Mouse (Mus musculus) liver, embryonic 11.5 days (tissue): ENCODE results near the gene Nat8. TPM values are rescaled to one million over a fixed set of nuclear protein-coding genes. Genes with fewer than 3 reads are reported as not detected.
"Not testable (repeated sequence)": the region's sequence is repeated elsewhere in the genome, so short reads cannot be mapped to it uniquely, and the experiment has no call there.

Source experiments
- ATAC-seq: fragments of 200-750 bp; cut with Nextera tagmentation; replicated peaks from 2 replicates; pipeline ENCODE4 v1.8.0; 2017; ENCODE audit warnings: moderate number of reproducible peaks, mild to moderate bottlenecking, moderate TSS enrichment, moderate library complexity; ENCODE audit not compliant: low FRiP score
- DNase-seq: peaks from one replicate; pipeline ENCODE4 v3.0.0-alpha.2; 2017; ENCODE audit warnings: low spot score
- H3K27ac ChIP-seq: fragments of 300-500 bp; sonication (generic); 2 replicates; pipeline ENCODE4 v1.5.1; 2014; ENCODE audit warnings: mild to moderate bottlenecking, low read depth, low read length, control low read depth
- H3K27me3 ChIP-seq: fragments of 300-500 bp; sonication (generic); replicated peaks from 2 replicates; pipeline ENCODE4 v1.6.1; 2014; ENCODE audit warnings: low read length, mixed read lengths; ENCODE audit not compliant: control insufficient read depth, insufficient read depth
- H3K36me3 ChIP-seq: fragments of 300-500 bp; sonication (generic); 2 replicates; pipeline ENCODE4 v1.6.1; 2014; ENCODE audit warnings: mild to moderate bottlenecking, low read length, moderate library complexity, mixed read lengths; ENCODE audit not compliant: control insufficient read depth, insufficient read depth
- H3K4me1 ChIP-seq: fragments of 300-500 bp; sonication (generic); replicated peaks from 2 replicates; pipeline ENCODE4 v1.6.1; 2014; ENCODE audit warnings: low read length, mixed read lengths; ENCODE audit not compliant: control insufficient read depth, insufficient read depth
- H3K4me2 ChIP-seq: fragments of 300-500 bp; sonication (generic); 2 replicates; pipeline ENCODE4 v1.6.1; 2014; ENCODE audit warnings: mild to moderate bottlenecking, control low read depth, moderate library complexity
- H3K4me3 ChIP-seq: fragments of 300-500 bp; sonication (generic); 2 replicates; pipeline ENCODE4 v1.5.1; 2014; ENCODE audit warnings: low read depth, low read length, control low read depth
- H3K9ac ChIP-seq: fragments of 300-500 bp; sonication (generic); 2 replicates; pipeline ENCODE4 v1.6.1; 2014; ENCODE audit warnings: low read depth, low read length, control low read depth
- H3K9me3 ChIP-seq: fragments of 300-500 bp; sonication (generic); 2 replicates; pipeline ENCODE4 v1.6.1; 2016; ENCODE audit warnings: low read length, inconsistent platforms, mixed read lengths; ENCODE audit not compliant: control insufficient read depth
- WGBS: fragments of 180-500 bp; shearing (Covaris S2); extraction: QIAGEN DNeasy Blood & Tissue Kit; methylation state at CpG from one replicate; pipeline ENCODE4 v1.1.7; 2014; 5-methylcytosine and 5-hydroxymethylcytosine counted together
- polyA plus RNA-seq: library from polyadenylated mRNA; unstranded; fragments of >200 nt; fragmentation: Nextera tagmentation; extraction: Ambion mirVana; gene quantifications from 2 replicates; pipeline ENCODE4 v1.2.1, GENCODE M21; 2014

Nat8 gene
- polyA plus RNA-seq, 1 experiment from 2014 or later, result not detected

GRCm38 (mm10) chr6:85823382-85824090 lies 8.3 kb downstream of the Nat8 start:
- Histone ChIP-seq H3K4me1 (no peaks in the 10 kb centered on the region), H3K27ac (no peak overlapping the region), H3K9me3 (no peaks in the 10 kb centered on the region), H3K36me3 (no peaks in the 10 kb centered on the region), H3K4me2 (no peak overlapping the region), H3K4me3 (no peak overlapping the region), H3K9ac (no peak overlapping the region), H3K27me3 (no peaks in the 10 kb centered on the region)
- 92% methylated on average over 1 of the region's 1 CpGs for WGBS
- no peak for DNase-seq
- no peak for ATAC-seq

- DNase-seq, result no peak
- no peak overlapping the region for H3K4me2 ChIP-seq
- no peak for ATAC-seq
- no peaks in the 10 kb centered on the region for H3K36me3 ChIP-seq
- H3K9me3 ChIP-seq, result no peaks in the 10 kb centered on the region
- no peak overlapping the region for H3K4me3 ChIP-seq
- 85% methylated on average over 4 of the region's 4 CpGs for WGBS
- no peak overlapping the region for H3K9ac ChIP-seq
- H3K27me3 ChIP-seq, result no peaks in the 10 kb centered on the region
- H3K4me1 ChIP-seq, result no peaks in the 10 kb centered on the region
- H3K27ac ChIP-seq, result no peak overlapping the region
Observed at GRCm38 (mm10) chr6:85822286-85822685, 9.6 kb downstream of the Nat8 start.

- H3K27me3 ChIP-seq, result no peaks in the 10 kb centered on the region
- no peak within 1 kb of the TSS for H3K4me3 ChIP-seq
- ATAC-seq, result no peak
- no peak within 1 kb of the TSS for H3K4me2 ChIP-seq
- no peaks in the 10 kb centered on the region for H3K4me1 ChIP-seq
- H3K36me3 ChIP-seq, result no peaks in the 10 kb centered on the region
- no peak within 1 kb of the TSS for H3K27ac ChIP-seq
- H3K9me3 ChIP-seq, result no peaks in the 10 kb centered on the region
- 77% methylated on average over 5 of the region's 5 CpGs for WGBS
- no peak within 1 kb of the TSS for H3K9ac ChIP-seq
- DNase-seq, result no peak
Observed at GRCm38 (mm10) chr6:85820837-85821236, 11.0 kb downstream of the Nat8 start, which contains the start of the genes Nat8f6 and Nat8f5. Gene Nat8f6 (minus strand): TSS chr6:85820954. Gene Nat8f5 (minus strand): TSS chr6:85820972.

- WGBS, result 40% methylated on average over 1 of the region's 1 CpGs
- H3K36me3 ChIP-seq, result no peaks in the 10 kb centered on the region
- H3K27me3 ChIP-seq, result no peaks in the 10 kb centered on the region
- no peak overlapping the region for H3K4me2 ChIP-seq
- H3K9ac ChIP-seq, result no peak overlapping the region
- no peak overlapping the region for H3K27ac ChIP-seq
- no peak for ATAC-seq
- no peak for DNase-seq
- no peaks in the 10 kb centered on the region for H3K4me1 ChIP-seq
- H3K9me3 ChIP-seq, result no peaks in the 10 kb centered on the region
- H3K4me3 ChIP-seq, result no peak overlapping the region
Observed at GRCm38 (mm10) chr6:85818338-85818737, 13.5 kb downstream of the Nat8 start.

- DNase-seq, result no peak
- no peaks in the 10 kb centered on the region for H3K4me1 ChIP-seq
- no peak overlapping the region for H3K4me3 ChIP-seq
- 64% methylated on average over 2 of the region's 2 CpGs for WGBS
- H3K36me3 ChIP-seq, result no peaks in the 10 kb centered on the region
- H3K9ac ChIP-seq, result no peak overlapping the region
- no peak overlapping the region for H3K27ac ChIP-seq
- H3K4me2 ChIP-seq, result no peak overlapping the region
- H3K27me3 ChIP-seq, result no peaks in the 10 kb centered on the region
- H3K9me3 ChIP-seq, result no peaks in the 10 kb centered on the region
- no peak for ATAC-seq
Observed at GRCm38 (mm10) chr6:85813339-85813738, 18.5 kb downstream of the Nat8 start.

GRCm38 (mm10) chr6:85810942-85811537 lies 20.8 kb downstream of the Nat8 start:
- not testable (repeated sequence) for DNase-seq, H3K27ac ChIP-seq, H3K9me3 ChIP-seq, ATAC-seq, H3K27me3 ChIP-seq, H3K9ac ChIP-seq, H3K4me2 ChIP-seq, H3K4me1 ChIP-seq, H3K4me3 ChIP-seq, H3K36me3 ChIP-seq
- WGBS, result 71% methylated on average over 3 of the region's 3 CpGs

- ATAC-seq, H3K4me1 ChIP-seq, H3K4me2 ChIP-seq, H3K9me3 ChIP-seq, H3K36me3 ChIP-seq, DNase-seq, H3K27ac ChIP-seq, H3K4me3 ChIP-seq, H3K27me3 ChIP-seq, H3K9ac ChIP-seq: not testable (repeated sequence)
- 76% methylated on average over 2 of the region's 3 CpGs for WGBS
Observed at GRCm38 (mm10) chr6:85810514-85810913, 21.4 kb downstream of the Nat8 start.

- not testable (repeated sequence) for H3K9ac ChIP-seq, H3K27me3 ChIP-seq, H3K4me2 ChIP-seq, H3K4me3 ChIP-seq, H3K36me3 ChIP-seq, H3K9me3 ChIP-seq, H3K27ac ChIP-seq, DNase-seq, ATAC-seq, H3K4me1 ChIP-seq
- 62% methylated on average over 2 of the region's 3 CpGs for WGBS
Observed at GRCm38 (mm10) chr6:85809784-85810183, 22.1 kb downstream of the Nat8 start.

- not testable (repeated sequence) for H3K36me3 ChIP-seq, H3K9ac ChIP-seq, H3K4me2 ChIP-seq, H3K9me3 ChIP-seq, H3K27me3 ChIP-seq, H3K27ac ChIP-seq, ATAC-seq, DNase-seq, H3K4me3 ChIP-seq, H3K4me1 ChIP-seq
- WGBS, result 61% methylated on average over 5 of the region's 5 CpGs
Observed at GRCm38 (mm10) chr6:85803180-85803579, 28.7 kb downstream of the Nat8 start.
